Mouse (Mus musculus) G1E-ER4 (cell line): ENCODE measurements around the gene Dgkk. TPM values are rescaled to one million over a fixed set of nuclear protein-coding genes. Genes with fewer than 3 reads are reported as not detected.
"Not testable (repeated sequence)": the region's sequence is repeated elsewhere in the genome, so short reads cannot be mapped to it uniquely, and the experiment has no call there.

Source experiments
- GATA1 ChIP-seq: IDR thresholded peaks from one replicate; pipeline ENCODE4 v1.8.0; 2012; ENCODE audit warnings: low read length, inconsistent platforms
- polyA plus RNA-seq: library from polyadenylated mRNA; stranded (reverse); fragments of >175 nt; gene quantifications from 2 replicates; pipeline ENCODE4 v1.2.3, GENCODE M21; 2012

Dgkk gene
- polyA plus RNA-seq, result not detected in 2 replicates

GRCm38 (mm10) chrX:6779006-6779405 lies at the start of gene Dgkk:
TSS of gene Dgkk (plus strand) at chrX:6779306.
- not testable (repeated sequence) for TF ChIP-seq GATA1

- no peak for TF ChIP-seq GATA1
Observed at GRCm38 (mm10) chrX:6733998-6734397, 45.1 kb upstream of the Dgkk start.

- TF ChIP-seq GATA1, result no peak
Observed at GRCm38 (mm10) chrX:6750714-6751113, 28.4 kb upstream of the Dgkk start.

GRCm38 (mm10) chrX:6751549-6752047 lies 27.5 kb upstream of the Dgkk start:
- no peak for TF ChIP-seq GATA1

- TF ChIP-seq GATA1, result no peak
Observed at GRCm38 (mm10) chrX:6777489-6778249, 1.4 kb upstream of the Dgkk start.

- TF ChIP-seq GATA1, result no peak
Observed at GRCm38 (mm10) chrX:6778250-6778637, 862 bp upstream of the Dgkk start.

GRCm38 (mm10) chrX:6779969-6780539 lies 948 bp downstream of the Dgkk start:
- TF ChIP-seq GATA1, result no peak

GRCm38 (mm10) chrX:6832553-6832952 lies 53.4 kb downstream of the Dgkk start:
- TF ChIP-seq GATA1, result no peak

- TF ChIP-seq GATA1, result no peak
Observed at GRCm38 (mm10) chrX:6853466-6853865, 74.4 kb downstream of the Dgkk start.

- TF ChIP-seq GATA1, result no peak
Observed at GRCm38 (mm10) chrX:6854136-6854535, 75.0 kb downstream of the Dgkk start.

- TF ChIP-seq GATA1, result no peak
Observed at GRCm38 (mm10) chrX:6893933-6894332, 114.8 kb downstream of the Dgkk start.

- no peak for TF ChIP-seq GATA1
Observed at GRCm38 (mm10) chrX:6911047-6911446, 131.9 kb downstream of the Dgkk start.

- no peak for TF ChIP-seq GATA1
Observed at GRCm38 (mm10) chrX:6922165-6922564, 143.1 kb downstream of the Dgkk start.

GRCm38 (mm10) chrX:6926224-6926623 lies 147.1 kb downstream of the Dgkk start:
- no peak for TF ChIP-seq GATA1

GRCm38 (mm10) chrX:6968598-6968997 lies 189.5 kb downstream of the Dgkk start:
- no peak for TF ChIP-seq GATA1

GRCm38 (mm10) chrX:6971956-6972355 lies 192.8 kb downstream of the Dgkk start:
- TF ChIP-seq GATA1, result no peak
